Mouse (Mus musculus) spleen, postnatal 4 days (tissue): ENCODE data around the gene Gtf2i.

Experiments used
- DNase-seq, 2 experiments: peaks; one replicate each; pipeline ENCODE4 v3.0.0; 2022; ENCODE audit warnings: low spot score in 2 of 2

The Gtf2i gene

DNA sequence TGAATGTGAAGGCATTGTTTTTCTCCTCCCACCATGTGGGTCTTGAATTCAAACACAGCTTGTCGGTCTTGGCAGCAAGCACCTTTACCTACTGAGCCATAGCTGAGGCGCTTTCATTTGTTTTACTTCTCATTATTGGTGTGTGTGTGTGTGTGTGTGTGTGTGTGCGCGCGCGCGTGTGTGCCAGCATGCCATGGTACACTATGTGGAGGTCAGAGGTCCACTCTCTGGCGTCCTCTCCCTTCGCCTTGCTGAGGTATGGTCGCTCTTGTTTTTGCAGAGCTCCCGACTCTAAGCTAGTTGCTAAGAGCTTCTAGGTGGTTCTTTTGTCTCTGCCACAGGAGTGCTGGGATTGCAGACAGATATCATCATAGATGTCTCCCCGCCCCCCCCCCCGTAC lies 7.8 kb upstream of the Gtf2i start:
- DNase-seq, result no peak

- DNase-seq, result no peak
These were observed 7.1 kb upstream of the Gtf2i start for GRCm38 (mm10) chr5:134321699-134322098.

DNA sequence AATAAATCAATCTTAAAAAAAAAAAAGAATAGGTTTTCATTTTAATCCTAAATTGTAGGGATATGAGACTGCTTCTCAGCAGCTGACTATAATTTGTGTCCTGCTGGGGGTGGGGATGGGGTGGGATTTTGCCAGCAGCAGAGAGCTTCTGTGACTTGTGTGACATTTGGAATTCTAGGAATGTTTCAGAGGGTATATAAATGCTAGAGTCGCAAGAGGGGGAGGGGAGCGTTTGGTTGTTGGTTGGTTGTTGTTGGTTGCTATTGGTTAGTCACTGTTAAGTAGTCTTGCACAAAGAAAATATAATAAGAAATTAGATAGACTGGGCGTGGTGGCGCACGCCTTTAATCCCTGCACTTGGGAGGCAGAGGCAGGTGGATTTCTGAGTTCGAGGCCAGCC lies 4.3 kb upstream of the Gtf2i start:
- no peak for DNase-seq

GRCm38 (mm10) chr5:134316721-134317120 lies 2.2 kb upstream of the Gtf2i start:
- DNase-seq, result no peak

DNA sequence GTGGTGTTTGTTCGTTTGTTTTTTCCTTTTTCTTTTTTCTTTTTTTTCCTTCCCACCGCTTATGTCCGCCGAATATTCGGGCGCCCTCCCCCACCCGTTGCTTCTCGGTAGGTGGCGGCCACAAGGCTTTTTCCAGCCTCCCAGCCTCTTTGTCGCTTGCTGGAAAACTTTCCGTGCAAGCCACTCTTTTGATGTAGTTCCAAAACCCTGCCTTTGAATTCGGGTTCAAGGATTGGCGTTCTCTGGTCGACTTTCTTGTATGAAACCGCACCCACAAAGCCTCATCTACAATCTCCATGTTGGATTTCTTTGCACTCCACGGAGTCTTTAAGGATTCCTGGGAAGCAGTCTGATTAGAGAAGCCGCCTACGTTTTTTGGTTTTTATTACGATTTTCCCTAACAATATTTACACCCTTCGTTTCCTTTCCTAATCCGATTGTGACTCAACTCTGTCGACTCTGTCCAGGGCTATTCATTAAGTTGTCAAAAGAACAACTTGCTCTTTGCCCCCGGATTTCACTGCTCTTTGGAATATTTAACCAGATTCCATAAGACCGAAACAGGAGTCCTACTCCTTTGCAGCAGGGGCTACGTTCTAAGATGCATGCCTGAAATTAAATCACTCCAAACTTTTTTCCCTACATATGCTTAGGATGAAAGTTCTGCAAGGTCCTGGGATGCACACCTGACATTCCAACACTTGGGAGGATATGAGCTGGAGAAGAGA lies 1.2 kb upstream of the Gtf2i start:
- no peak for DNase-seq

- DNase-seq, result peak; percentile 56 to 85
These were observed 389 bp downstream of the Gtf2i start for GRCm38 (mm10) chr5:134314068-134314674.

GRCm38 (mm10) chr5:134313451-134314067 lies 1.0 kb downstream of the Gtf2i start:
- peak; percentile 92 to 96 for DNase-seq

DNA sequence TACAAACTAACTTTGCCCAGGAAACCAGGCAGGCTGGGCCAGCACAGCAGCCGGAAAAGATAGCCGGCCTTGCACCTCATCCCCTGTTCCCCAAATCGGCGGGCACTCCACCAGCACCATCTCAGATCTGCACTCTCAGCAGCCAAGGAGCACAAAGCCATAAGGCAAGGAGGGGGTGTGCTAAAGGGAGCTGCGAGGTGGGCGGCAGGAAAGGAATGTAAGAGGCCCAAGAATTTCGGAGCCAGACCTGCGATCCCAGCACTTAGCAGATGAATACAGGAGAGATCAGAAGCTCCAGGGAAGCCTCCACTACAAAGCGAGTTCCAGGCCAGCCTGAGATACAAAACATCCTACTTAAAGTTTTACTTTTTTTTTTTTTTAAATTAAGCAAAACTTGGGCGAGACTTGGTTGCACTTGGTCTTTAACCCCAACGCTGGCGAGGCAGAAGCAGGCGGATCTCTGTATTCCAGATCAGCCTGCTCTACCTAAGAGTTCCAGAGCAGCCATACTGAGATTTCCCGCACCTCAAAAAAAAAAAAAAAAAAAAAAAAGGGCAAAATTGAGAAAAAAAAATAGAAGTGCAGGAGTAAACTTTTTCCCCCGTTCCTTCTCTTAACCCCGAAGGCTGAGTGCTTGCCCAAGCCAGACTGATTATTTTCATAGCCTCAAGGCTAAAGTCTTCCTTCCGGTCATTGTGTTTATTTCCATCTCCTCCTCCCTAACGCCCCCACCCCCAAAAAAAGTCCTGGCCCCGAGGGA lies 1.7 kb downstream of the Gtf2i start:
- peak in 1 of 2 experiments; percentile 66 for DNase-seq

DNA sequence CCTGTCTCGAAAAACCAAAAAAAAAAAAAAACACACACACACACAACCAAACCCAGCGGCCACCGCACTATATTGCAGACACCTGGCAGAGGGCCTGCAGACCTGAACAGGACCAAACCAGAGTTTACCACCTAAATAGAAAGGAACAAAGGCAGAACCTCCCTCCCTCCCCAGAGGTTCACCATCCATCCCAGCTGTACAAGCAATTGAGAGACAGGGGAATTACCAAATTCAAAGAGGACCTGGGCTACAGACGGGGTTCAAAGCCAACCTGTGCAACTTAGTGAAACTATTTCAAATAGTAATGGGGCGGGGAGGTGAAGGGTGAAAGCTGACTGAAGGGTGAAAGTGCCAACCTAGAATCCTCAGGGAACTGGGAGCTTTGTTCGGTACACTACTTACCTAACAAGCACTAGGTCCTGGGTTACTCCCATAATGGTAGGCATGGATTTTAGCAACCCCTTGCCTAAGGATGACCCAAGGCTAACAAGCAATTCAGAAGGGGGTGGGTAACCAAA lies 2.6 kb downstream of the Gtf2i start:
- no peak for DNase-seq

- no peak for DNase-seq
These were observed 4.4 kb downstream of the Gtf2i start for GRCm38 (mm10) chr5:134310201-134310600.

GRCm38 (mm10) chr5:134309345-134309744 lies 5.2 kb downstream of the Gtf2i start:
- DNase-seq, result no peak

- no peak for DNase-seq
These were observed 9.9 kb downstream of the Gtf2i start for GRCm38 (mm10) chr5:134304639-134305038.

GRCm38 (mm10) chr5:134295277-134296050 lies 19.1 kb downstream of the Gtf2i start:
- no peak for DNase-seq

DNA sequence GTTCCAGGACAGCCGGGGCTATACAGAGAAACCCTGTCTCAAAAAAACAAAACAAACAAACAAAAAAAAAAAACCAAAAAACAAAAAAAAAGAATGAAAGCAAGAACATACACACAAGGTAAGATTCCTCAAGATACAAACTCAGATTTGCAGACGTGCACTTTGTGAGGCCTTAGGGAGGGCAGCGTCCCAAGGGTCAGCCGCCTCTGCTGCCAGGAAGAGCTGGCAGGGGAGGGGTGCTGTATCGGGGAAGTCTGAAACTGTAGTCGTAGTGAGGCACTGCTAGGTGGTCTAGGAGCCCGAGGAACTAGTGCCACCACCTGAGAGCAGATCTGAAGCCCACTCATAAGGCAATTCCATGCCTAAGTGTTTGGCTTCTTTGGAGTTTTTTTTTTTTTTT lies 20.0 kb downstream of the Gtf2i start:
- DNase-seq, result no peak

DNA sequence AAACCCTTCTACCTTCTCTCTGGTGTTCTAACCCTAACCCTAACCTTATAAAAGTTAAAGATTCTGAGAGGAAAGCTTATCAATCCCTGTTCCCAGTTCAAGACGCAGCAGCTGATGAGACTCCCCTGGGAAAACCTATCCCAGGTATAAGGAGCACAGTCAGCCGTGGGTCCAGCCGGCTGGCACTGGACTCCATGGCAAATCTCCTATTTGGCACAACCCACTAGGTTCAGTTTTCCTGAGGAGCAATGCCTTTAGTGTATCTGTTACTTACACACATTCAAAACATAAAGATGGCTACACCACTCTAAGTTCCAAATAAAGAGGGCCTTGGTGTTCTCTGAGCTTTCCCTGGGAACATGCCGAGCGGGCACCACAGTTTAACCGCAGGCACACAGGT lies 23.5 kb downstream of the Gtf2i start:
- no peak for DNase-seq

DNA sequence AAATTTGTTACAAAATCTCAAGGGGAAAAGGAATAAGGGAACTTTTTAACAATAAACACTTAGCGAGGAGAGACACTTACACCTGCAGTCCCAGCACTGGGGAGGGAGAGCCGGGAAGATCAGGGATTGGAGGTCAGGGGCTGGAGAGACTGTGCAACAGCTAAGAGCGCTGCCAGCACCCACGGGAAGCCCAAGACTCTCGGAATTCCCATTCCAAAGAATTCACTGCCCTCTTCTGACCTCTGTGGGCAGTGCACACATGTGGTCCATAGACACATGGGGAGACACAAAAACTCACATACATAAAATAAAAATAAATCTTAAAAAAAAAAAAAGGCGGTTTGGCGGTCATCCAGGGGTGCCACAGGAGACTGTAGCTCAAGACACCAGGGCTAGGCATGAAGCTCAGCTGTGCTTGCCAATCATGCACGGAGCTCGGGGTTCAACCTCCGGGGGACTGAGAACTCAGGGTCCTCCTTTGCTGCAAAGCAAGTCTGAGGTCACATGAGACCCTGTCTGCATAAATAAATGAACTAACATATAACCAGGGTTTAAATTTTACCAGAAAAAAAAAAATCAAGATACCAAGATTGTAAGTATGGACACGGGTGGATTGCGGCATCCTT lies 24.5 kb downstream of the Gtf2i start:
- DNase-seq, result no peak

DNA sequence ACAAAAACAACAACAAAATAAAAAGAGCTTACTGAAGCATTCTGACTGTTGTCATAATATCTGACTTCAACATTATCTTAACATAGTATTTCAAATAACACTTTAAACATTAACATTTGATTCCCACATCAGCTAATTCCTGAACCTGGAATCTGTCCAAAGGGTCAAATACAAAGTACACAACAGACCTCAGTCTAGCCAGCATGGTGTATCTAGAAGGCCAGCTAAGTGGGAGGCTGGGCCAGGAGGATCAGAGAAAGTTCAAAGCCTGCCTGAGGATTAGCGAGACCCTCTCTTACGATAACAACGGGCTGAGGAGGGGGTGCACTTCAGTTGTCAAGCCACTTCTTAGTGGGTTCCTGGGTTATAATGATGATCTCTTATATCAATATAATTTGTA lies 26.5 kb downstream of the Gtf2i start:
- DNase-seq, result no peak

- no peak for DNase-seq
These were observed 29.6 kb downstream of the Gtf2i start for GRCm38 (mm10) chr5:134284921-134285320.

GRCm38 (mm10) chr5:134282603-134283002 lies 32.0 kb downstream of the Gtf2i start:
- DNase-seq, result no peak

GRCm38 (mm10) chr5:134282076-134282475 lies 32.5 kb downstream of the Gtf2i start:
- no peak for DNase-seq

DNA sequence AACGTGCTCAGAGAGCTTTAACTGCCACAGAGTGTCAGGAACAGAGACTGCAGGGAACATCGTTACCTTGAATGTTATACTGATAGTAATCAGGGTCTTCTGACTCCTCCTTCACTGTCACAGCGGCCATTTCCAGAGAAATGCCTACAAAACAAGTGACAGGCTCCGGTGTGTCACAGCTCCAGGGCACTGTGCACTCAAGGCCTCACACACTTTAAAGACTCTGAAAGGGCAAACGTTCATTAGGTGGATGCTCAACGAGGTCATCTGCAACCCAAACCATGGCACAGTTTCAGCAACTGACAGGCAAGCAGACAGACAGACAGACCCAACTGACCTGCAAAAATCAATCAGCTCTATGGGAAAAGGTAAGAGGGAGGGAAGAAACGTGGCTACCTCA lies 35.2 kb downstream of the Gtf2i start:
- DNase-seq, result no peak
